Mouse (Mus musculus) gonadal fat pad, adult 2 months (tissue): ENCODE results near the gene Olfr402. TPM values are rescaled to one million over a fixed set of nuclear protein-coding genes. Genes with fewer than 3 reads are reported as not detected.
"Not testable (repeated sequence)": the region's sequence is repeated elsewhere in the genome, so short reads cannot be mapped to it uniquely, and the experiment has no call there.

Experiments used
- DNase-seq: peaks from one replicate; pipeline ENCODE4 v3.0.0-alpha.2; 2012; ENCODE audit warnings: low read depth
- polyA plus RNA-seq: library from polyadenylated mRNA; depleted of rRNA; stranded (reverse); fragments of >200 nt; gene quantifications from 2 replicates; pipeline ENCODE4 v1.2.3, GENCODE M21; 2012; rRNA removed

Olfr402 gene
- polyA plus RNA-seq = not detected in 2 replicates

GRCm38 (mm10) chr11:74153229-74153628, at the start of gene Olfr402:
Olfr402 (plus strand) TSS chr11:74153529.
- no peak for DNase-seq

GRCm38 (mm10) chr11:74105066-74105465, 48.3 kb upstream of the Olfr402 start:
- DNase-seq = no peak

DNA sequence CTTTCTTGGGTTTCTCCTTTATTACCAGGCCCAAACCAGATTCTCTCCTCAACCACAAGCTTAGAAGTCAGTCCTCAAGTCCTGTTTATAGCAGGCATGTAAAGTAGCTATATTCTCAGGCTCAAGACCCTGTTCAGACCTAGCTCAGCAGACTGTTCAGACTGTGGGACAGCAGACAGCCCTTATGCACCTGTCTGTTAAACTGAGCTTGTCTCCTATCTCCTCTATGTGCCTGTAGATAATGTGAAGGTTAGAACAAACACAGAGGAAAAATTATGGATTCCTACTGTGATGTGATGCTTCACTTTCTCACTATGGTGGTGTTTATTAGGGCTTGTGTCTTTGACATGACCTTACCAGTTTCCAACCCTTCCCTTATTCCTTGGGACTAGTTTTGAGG, 39.9 kb upstream of the Olfr402 start, which contains the start of gene Olfr401:
TSS of gene Olfr401 (plus strand) at position 301 of the 400 bp plus-strand sequence.
- no peak for DNase-seq

GRCm38 (mm10) chr11:74140001-74140400, 13.3 kb upstream of the Olfr402 start:
- not testable (repeated sequence) for DNase-seq

DNA sequence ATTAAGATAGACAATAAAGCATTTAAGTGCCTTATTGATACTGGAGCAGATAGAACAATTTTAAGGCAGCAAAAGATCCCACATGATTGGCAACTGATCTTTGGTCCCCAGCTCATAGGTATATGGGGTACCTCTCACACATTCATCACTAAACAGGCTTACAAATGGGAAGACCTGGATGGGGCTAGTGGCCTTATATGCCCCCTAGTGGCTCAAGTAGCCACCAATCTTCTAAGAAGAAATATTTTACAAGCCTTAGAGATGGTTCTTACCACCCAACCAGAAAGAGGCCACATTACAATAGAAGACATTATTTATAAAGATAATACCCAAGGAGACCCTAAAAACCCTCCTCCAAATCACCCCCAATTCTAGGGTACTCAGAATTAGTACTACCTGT, 7.5 kb upstream of the Olfr402 start:
- DNase-seq = no peak

GRCm38 (mm10) chr11:74168771-74169170, 15.4 kb downstream of the Olfr402 start:
- DNase-seq = no peak

DNA sequence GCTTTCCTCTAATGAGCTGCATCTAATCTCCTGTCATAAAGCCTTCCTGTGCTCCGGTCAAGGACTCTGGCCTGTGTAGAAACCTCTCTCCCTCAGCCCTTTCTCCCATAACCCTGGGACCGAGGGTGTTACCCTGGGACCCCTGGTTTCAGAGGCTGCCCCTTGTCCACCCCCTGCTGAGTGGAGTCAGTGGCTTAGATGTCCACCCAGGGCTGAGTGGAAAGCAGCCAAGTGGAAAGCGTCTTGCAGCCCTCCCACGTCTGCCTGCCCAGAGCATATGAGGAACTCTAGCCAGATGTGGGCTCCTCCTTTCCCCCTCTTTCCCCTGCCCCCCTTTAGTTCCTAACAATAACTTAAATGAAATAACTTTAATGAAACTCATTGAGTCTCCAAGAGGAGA, 29.8 kb downstream of the Olfr402 start:
- no peak for DNase-seq

DNA sequence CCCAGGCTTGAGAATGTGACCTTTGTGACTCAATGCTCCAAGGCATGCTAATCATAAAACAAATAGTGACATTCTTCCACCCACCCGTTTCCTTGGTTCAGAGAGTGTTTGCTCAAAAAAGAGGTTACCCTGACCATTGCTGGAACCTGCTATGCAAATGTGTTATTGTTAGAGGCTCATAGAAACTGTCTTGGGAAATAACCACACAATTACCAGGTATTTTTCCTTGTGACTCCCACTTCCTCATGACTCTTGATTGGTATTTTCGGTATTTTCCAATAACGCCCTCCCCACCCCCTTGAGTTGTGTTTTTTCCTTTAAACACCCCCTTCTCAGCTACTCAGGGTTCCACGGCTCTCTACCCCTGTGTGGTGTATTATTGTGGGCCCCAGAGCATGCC, 30.4 kb downstream of the Olfr402 start:
- no peak for DNase-seq

DNA sequence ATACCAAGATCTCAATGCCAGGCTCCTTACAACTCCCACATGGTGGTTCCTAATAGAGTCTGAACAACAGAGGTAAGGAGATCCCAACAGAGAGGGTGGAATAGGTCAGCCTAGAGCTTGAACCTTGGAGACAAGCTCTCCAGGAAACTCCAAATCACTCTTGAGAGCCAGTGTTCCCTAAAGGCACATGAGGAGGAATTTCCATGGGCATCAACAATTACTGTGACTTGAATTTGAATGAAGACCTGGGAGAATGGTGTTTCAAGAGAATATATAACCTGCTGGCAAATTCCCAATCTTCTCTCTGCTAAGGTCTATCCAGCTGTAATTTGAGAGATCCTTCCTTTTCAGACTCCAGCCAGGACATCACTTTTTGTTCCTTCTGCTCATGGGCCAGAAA, 32.6 kb downstream of the Olfr402 start, which contains the start of gene Olfr403:
TSS of gene Olfr403 (plus strand) at position 301 of the 400 bp plus-strand sequence.
- no peak for DNase-seq

Other genes with a start within 250 kb of the Olfr402 start
- not detected in 2 replicates for gene Olfr395, start 244.2 kb upstream of the Olfr402 start, polyA plus RNA-seq
- not detected in 2 replicates for gene Olfr23, start 216.9 kb upstream of the Olfr402 start, polyA plus RNA-seq
- gene Olfr397, start 192.7 kb upstream of the Olfr402 start, polyA plus RNA-seq = not detected in 2 replicates
- gene Olfr398, start 163.1 kb upstream of the Olfr402 start, polyA plus RNA-seq = not detected in 2 replicates
- not detected in 2 replicates for gene Olfr139, start 97.0 kb upstream of the Olfr402 start, polyA plus RNA-seq
- gene Olfr399, start 96.9 kb upstream of the Olfr402 start, polyA plus RNA-seq = not detected in 2 replicates
- gene Zfp616, start 83.6 kb upstream of the Olfr402 start, polyA plus RNA-seq = not detected in 2 replicates
- not detected in 2 replicates for gene Olfr401, start 39.8 kb upstream of the Olfr402 start, polyA plus RNA-seq
- gene Olfr403, start 32.7 kb downstream of the Olfr402 start, polyA plus RNA-seq = not detected in 2 replicates
- not detected in 2 replicates for gene Olfr43, start 57.9 kb downstream of the Olfr402 start, polyA plus RNA-seq
- not detected in 2 replicates for gene Olfr406, start 106.3 kb downstream of the Olfr402 start, polyA plus RNA-seq
- gene Olfr59, start 130.2 kb downstream of the Olfr402 start, polyA plus RNA-seq = not detected in 2 replicates
- gene Olfr410, start 184.5 kb downstream of the Olfr402 start, polyA plus RNA-seq = not detected in 2 replicates
- not detected in 2 replicates for gene Olfr411, start 199.1 kb downstream of the Olfr402 start, polyA plus RNA-seq
- gene Olfr412, start 208.5 kb downstream of the Olfr402 start, polyA plus RNA-seq = not detected in 2 replicates